Mouse (Mus musculus) stomach, embryonic 14.5 days (tissue): ENCODE measurements around the gene Nif3l1. TPM values are rescaled to one million over a fixed set of nuclear protein-coding genes. Genes with fewer than 3 reads are reported as not detected.

ENCODE experiments used
- ATAC-seq: fragments of 200-750 bp; cut with Nextera tagmentation; 2 replicates; pipeline ENCODE4 v1.8.0; 2017; ENCODE audit warnings: low read depth, moderate TSS enrichment; ENCODE audit not compliant: insufficient number of reproducible peaks, insufficient read depth, low FRiP score
- H3K27ac ChIP-seq: fragments of 300-500 bp; sonication (generic); 2 replicates; pipeline ENCODE4 v1.5.1; 2014; ENCODE audit warnings: mild to moderate bottlenecking, low read length, moderate library complexity, mixed read lengths
- H3K27me3 ChIP-seq: fragments of 300-500 bp; sonication (generic); 2 replicates; pipeline ENCODE4 v1.6.1; 2014; ENCODE audit warnings: low read length, control low read depth, mixed read lengths; ENCODE audit not compliant: control insufficient read depth, insufficient read depth
- H3K36me3 ChIP-seq: fragments of 300-500 bp; sonication (generic); 2 replicates; pipeline ENCODE4 v1.6.1; 2014; ENCODE audit warnings: mild to moderate bottlenecking, control low read depth, low read length, moderate library complexity, mixed read lengths; ENCODE audit not compliant: control insufficient read depth, insufficient read depth
- H3K4me1 ChIP-seq: fragments of 300-500 bp; sonication (generic); 2 replicates; pipeline ENCODE4 v1.6.1; 2014; ENCODE audit warnings: low read length, control low read depth, mixed read lengths; ENCODE audit not compliant: control insufficient read depth, insufficient read depth
- H3K4me2 ChIP-seq: fragments of 300-500 bp; sonication (generic); replicated peaks from 2 replicates; pipeline ENCODE4 v1.6.1; 2014; ENCODE audit warnings: low read depth, low read length, control low read depth
- H3K4me3 ChIP-seq: fragments of 300-500 bp; sonication (generic); 2 replicates; pipeline ENCODE4 v1.5.1; 2014; ENCODE audit warnings: low read depth, low read length, control low read depth
- H3K9ac ChIP-seq: fragments of 300-500 bp; sonication (generic); replicated peaks from 2 replicates; pipeline ENCODE4 v1.6.1; 2014; ENCODE audit warnings: low read depth, mild to moderate bottlenecking, control low read depth, low read length, moderate library complexity, mixed read lengths
- H3K9me3 ChIP-seq: fragments of 300-500 bp; sonication (generic); 2 replicates; pipeline ENCODE4 v1.6.1; 2016; ENCODE audit warnings: low read depth, low read length, control low read depth; ENCODE audit not compliant: control insufficient read depth
- whole genome bisulfite sequencing: fragments of 180-500 bp; shearing (Covaris S2); extraction: QIAGEN DNeasy Blood & Tissue Kit; methylation state at CpG from one replicate; pipeline ENCODE4 v1.1.7; 2014; 5-methylcytosine and 5-hydroxymethylcytosine counted together
- polyA plus RNA-seq: library from polyadenylated mRNA; unstranded; fragments of >200 nt; fragmentation: Nextera tagmentation; extraction: Ambion mirVana; gene quantifications from 2 replicates; pipeline ENCODE4 v1.2.1, GENCODE M21; 2014

Gene Nif3l1
- 46.1 and 46.2 TPM in 2 replicates for polyA plus RNA-seq

- Histone ChIP-seq H3K27me3 (no peaks in the 10 kb centered on the region), H3K9me3 (no peaks in the 10 kb centered on the region), H3K4me2 (peak within 1 kb of the TSS; percentile 57), H3K9ac (peak within 1 kb of the TSS; percentile 72), H3K4me3 (peak within 1 kb of the TSS; percentile 63), H3K27ac (peak within 1 kb of the TSS; percentile 94), H3K4me1 (peaks cover 12% of the 10 kb centered on the region), H3K36me3 (peaks cover 20% of the 10 kb centered on the region; the same call in 1 of the 2 replicates)
- under 1% methylated on average over 33 of the region's 33 CpGs for WGBS
- ATAC-seq, result peak; percentile 94
Measured at GRCm38 (mm10) chr1:58445143-58445722, at the start of gene Nif3l1, which contains the start of gene Ppil3. Gene Nif3l1, plus strand, starts transcription at chr1:58445151. Gene Ppil3, minus strand, starts transcription at chr1:58445486.

GRCm38 (mm10) chr1:58395341-58395740 is 49.6 kb upstream of the Nif3l1 start:
- peaks cover 55% of the 10 kb centered on the region for H3K36me3 ChIP-seq
- H3K9ac ChIP-seq, result no peak overlapping the region
- 92% methylated on average over 3 of the region's 3 CpGs for WGBS

GRCm38 (mm10) chr1:58396179-58396578 is 48.8 kb upstream of the Nif3l1 start:
- Histone ChIP-seq H3K27me3 (no peaks in the 10 kb centered on the region), H3K4me1 (peaks cover 13% of the 10 kb centered on the region), H3K9ac (no peak overlapping the region), H3K9me3 (no peaks in the 10 kb centered on the region), H3K36me3 (peaks cover 64% of the 10 kb centered on the region), H3K27ac (no peak overlapping the region), H3K4me3 (no peak overlapping the region), H3K4me2 (no peak overlapping the region)
- ATAC-seq, result no peak
- 100% methylated on average over 1 of the region's 1 CpGs for WGBS

More at GRCm38 (mm10) chr1:58395341-58395740, 49.6 kb upstream of the Nif3l1 start:
- H3K4me3 ChIP-seq, result no peak overlapping the region
- ATAC-seq, result no peak
- H3K27ac ChIP-seq, result no peak overlapping the region
- no peaks in the 10 kb centered on the region for H3K9me3 ChIP-seq
- H3K4me2 ChIP-seq, result no peak overlapping the region
- peaks cover 16% of the 10 kb centered on the region for H3K4me1 ChIP-seq
- no peaks in the 10 kb centered on the region for H3K27me3 ChIP-seq

GRCm38 (mm10) chr1:58397731-58398130 is 47.2 kb upstream of the Nif3l1 start:
- 94% methylated on average over 6 of the region's 6 CpGs for whole genome bisulfite sequencing
- peaks cover 77% of the 10 kb centered on the region for H3K36me3 ChIP-seq
- H3K9ac ChIP-seq, result no peak overlapping the region
- peaks cover 8% of the 10 kb centered on the region for H3K4me1 ChIP-seq
- H3K9me3 ChIP-seq, result no peaks in the 10 kb centered on the region
- H3K4me3 ChIP-seq, result no peak overlapping the region
- H3K4me2 ChIP-seq, result no peak overlapping the region
- H3K27me3 ChIP-seq, result no peaks in the 10 kb centered on the region
- no peak overlapping the region for H3K27ac ChIP-seq
- no peak for ATAC-seq

GRCm38 (mm10) chr1:58401396-58401795 is 43.6 kb upstream of the Nif3l1 start:
- Histone ChIP-seq H3K9me3 (no peaks in the 10 kb centered on the region), H3K36me3 (peaks cover 88% of the 10 kb centered on the region), H3K27me3 (no peaks in the 10 kb centered on the region), H3K4me2 (no peak overlapping the region), H3K4me1 (no peaks in the 10 kb centered on the region), H3K4me3 (no peak overlapping the region), H3K9ac (no peak overlapping the region), H3K27ac (no peak overlapping the region)
- 89% methylated on average over 6 of the region's 6 CpGs for WGBS
- no peak for ATAC-seq

- Histone ChIP-seq H3K4me1 (no peaks in the 10 kb centered on the region), H3K27me3 (no peaks in the 10 kb centered on the region), H3K27ac (no peak overlapping the region), H3K9me3 (no peaks in the 10 kb centered on the region), H3K9ac (no peak overlapping the region), H3K4me2 (no peak overlapping the region), H3K4me3 (no peak overlapping the region), H3K36me3 (peaks cover 77% of the 10 kb centered on the region)
- ATAC-seq, result no peak
- WGBS, result 95% methylated on average over 5 of the region's 5 CpGs
Measured at GRCm38 (mm10) chr1:58403745-58404144, 41.2 kb upstream of the Nif3l1 start.

GRCm38 (mm10) chr1:58407321-58407720 is 37.6 kb upstream of the Nif3l1 start:
- 96% methylated on average over 7 of the region's 7 CpGs for WGBS
- Histone ChIP-seq H3K36me3 (peaks cover 70% of the 10 kb centered on the region), H3K9me3 (no peaks in the 10 kb centered on the region), H3K27ac (no peak overlapping the region), H3K4me1 (no peaks in the 10 kb centered on the region), H3K4me3 (no peak overlapping the region), H3K4me2 (no peak overlapping the region), H3K9ac (no peak overlapping the region), H3K27me3 (no peaks in the 10 kb centered on the region)
- ATAC-seq, result no peak

GRCm38 (mm10) chr1:58408141-58408540 is 36.8 kb upstream of the Nif3l1 start:
- WGBS, result 81% methylated on average over 6 of the region's 6 CpGs
- Histone ChIP-seq H3K4me3 (no peak overlapping the region), H3K27ac (no peak overlapping the region), H3K4me1 (no peaks in the 10 kb centered on the region), H3K9me3 (no peaks in the 10 kb centered on the region), H3K27me3 (no peaks in the 10 kb centered on the region), H3K4me2 (no peak overlapping the region), H3K9ac (no peak overlapping the region), H3K36me3 (peaks cover 70% of the 10 kb centered on the region)
- no peak for ATAC-seq
